Mouse (Mus musculus) thymus, adult 2 months (tissue): ENCODE measurements around the gene Zfp511. TPM values are rescaled to one million over a fixed set of nuclear protein-coding genes. Genes with fewer than 3 reads are reported as not detected.
A peak's percentile ranks its signal among the peaks of the same experiment; 100 is the strongest.

Source experiments
- DNase-seq: peaks from one replicate; pipeline ENCODE4 v3.0.0; 2021
- H3K27ac ChIP-seq: fragments of 200-500 bp; 2 replicates; pipeline ENCODE4 v1.5.1; 2012; ENCODE audit warnings: low read length, control low read depth; ENCODE audit not compliant: control insufficient read depth, insufficient read depth
- H3K27me3 ChIP-seq: fragments of 200-500 bp; 2 replicates; pipeline ENCODE4 v1.6.1; 2012; ENCODE audit warnings: mild to moderate bottlenecking, low read length, moderate library complexity, mixed read lengths; ENCODE audit not compliant: control insufficient read depth, insufficient read depth
- H3K36me3 ChIP-seq: fragments of 200-500 bp; 2 replicates; pipeline ENCODE4 v1.6.1; 2012; ENCODE audit warnings: mild to moderate bottlenecking, low read length, moderate library complexity; ENCODE audit not compliant: control insufficient read depth, insufficient read depth
- H3K4me1 ChIP-seq: fragments of 200-500 bp; replicated peaks from 2 replicates; pipeline ENCODE4 v1.6.1; 2012; ENCODE audit warnings: low read length; ENCODE audit not compliant: control insufficient read depth, insufficient read depth
- H3K4me3 ChIP-seq: fragments of 200-500 bp; 2 replicates; pipeline ENCODE4 v1.5.1; 2012; ENCODE audit warnings: mild to moderate bottlenecking, low read length, control low read depth, moderate library complexity; ENCODE audit not compliant: control insufficient read depth, insufficient read depth
- CTCF ChIP-seq: fragments of 200-500 bp; IDR thresholded peaks from 2 replicates; pipeline ENCODE4 v1.5.1; 2012; ENCODE audit warnings: mild to moderate bottlenecking, control low read depth, low read length, moderate library complexity, borderline replicate concordance; ENCODE audit not compliant: control insufficient read depth, poor library complexity, insufficient read depth; ENCODE audit errors: extremely low read depth
- POLR2A ChIP-seq: fragments of 200-500 bp; IDR thresholded peaks from 2 replicates; pipeline ENCODE4 v1.6.1; 2012; ENCODE audit warnings: mild to moderate bottlenecking, low read length, control low read depth, moderate library complexity; ENCODE audit not compliant: control insufficient read depth, poor library complexity, insufficient read depth; ENCODE audit errors: extremely low read depth
- WGBS: fragments of 180-500 bp; shearing (Covaris S2); methylation state at CpG from one replicate; pipeline ENCODE4 v1.1.7; 2018; 5-methylcytosine and 5-hydroxymethylcytosine counted together
- polyA plus RNA-seq: library from polyadenylated mRNA; depleted of rRNA; stranded (reverse); fragments of >200 nt; gene quantifications from 2 replicates; pipeline ENCODE4 v1.2.3, GENCODE M21; 2012; rRNA removed

Zfp511 gene
- 123 and 143 TPM in 2 replicates for polyA plus RNA-seq

DNA sequence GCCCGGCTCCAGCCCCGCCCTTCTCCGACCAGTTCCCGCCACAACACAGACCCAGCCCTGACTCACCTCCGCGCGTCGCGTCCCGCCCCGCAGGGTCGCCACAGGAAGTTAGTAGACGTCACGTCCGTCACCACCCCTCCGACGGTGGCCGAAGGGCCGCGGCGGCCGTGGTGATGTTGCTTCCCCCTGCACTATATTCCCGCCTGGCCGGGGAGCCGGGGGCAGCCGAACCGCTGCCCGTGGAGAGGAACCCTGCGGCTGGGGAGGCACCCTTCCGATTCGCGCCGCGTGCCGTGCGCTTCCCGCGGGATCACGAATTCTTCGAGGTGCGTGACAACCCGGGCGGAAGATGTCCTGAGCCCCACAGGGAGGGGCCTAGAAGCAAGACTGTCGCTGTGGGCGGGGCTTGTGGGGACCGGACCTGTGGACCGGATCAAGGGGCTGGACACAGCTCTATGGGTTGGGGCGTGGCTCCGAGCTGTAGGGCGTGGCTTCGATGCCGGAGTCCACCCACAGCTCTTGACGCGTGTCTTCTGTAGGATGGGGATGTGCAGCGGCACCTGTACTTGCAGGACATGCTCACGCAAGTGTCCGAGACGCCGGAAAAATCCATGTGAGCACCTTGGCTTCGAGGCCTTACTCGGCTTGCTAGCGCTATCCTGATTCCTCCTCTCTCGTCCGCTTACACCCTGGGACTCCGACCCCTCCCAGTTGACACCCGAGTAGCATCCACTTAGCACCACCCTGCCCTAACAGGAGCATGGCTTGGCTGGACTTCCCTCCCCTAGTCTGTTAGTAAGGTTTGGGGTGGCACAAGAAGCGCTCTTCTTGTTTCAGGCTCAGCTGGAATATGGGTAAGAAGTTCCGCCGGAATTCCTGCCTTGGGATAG lies at the start of gene Zfp511, which contains the start of gene Tubgcp2:
Zfp511 (plus strand) TSS at position 111 of the 890 bp plus-strand sequence.
Tubgcp2 (minus strand) TSS at position 389 of the 890 bp plus-strand sequence.
- peaks cover 9% of the 10 kb centered on the region for H3K4me1 ChIP-seq
- H3K4me3 ChIP-seq: peak within 1 kb of the TSS; percentile 72
- TF ChIP-seq POLR2A: peak; percentile 33; the same call in 1 of the 2 replicates
- TF ChIP-seq CTCF: no peak; the same call in 1 of the 2 replicates
- no peaks in the 10 kb centered on the region for H3K27me3 ChIP-seq
- no peak within 1 kb of the TSS for H3K27ac ChIP-seq
- WGBS: 4% methylated on average over 69 of the region's 69 CpGs
- peak; percentile 85 for DNase-seq
- H3K36me3 ChIP-seq: peaks cover 10% of the 10 kb centered on the region

DNA sequence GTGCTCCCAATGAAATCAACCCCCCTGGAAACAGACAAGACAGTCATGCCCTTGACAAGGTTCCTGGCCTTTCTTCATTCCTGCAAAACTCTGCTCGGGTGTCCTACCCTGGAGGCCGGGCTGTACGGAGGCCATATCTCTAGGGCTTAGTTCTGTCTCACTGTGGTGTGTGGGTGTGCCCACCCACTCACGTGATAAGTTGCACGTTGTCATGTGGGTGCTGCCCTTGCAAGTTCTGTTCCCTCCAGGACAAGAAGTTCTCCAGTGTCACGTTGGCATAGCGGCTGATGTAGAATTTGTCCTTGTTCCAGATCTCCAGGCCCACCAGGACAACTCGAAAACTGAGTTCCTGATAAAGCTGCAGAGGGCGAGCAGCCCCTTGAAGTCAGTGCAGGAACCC lies 47.9 kb upstream of the Zfp511 start:
- DNase-seq: no peak
- H3K36me3 ChIP-seq: no peaks in the 10 kb centered on the region
- no peak overlapping the region for H3K4me3 ChIP-seq
- H3K27ac ChIP-seq: no peak overlapping the region
- TF ChIP-seq POLR2A (no peak), CTCF (no peak)
- 89% methylated on average over 9 of the region's 9 CpGs for WGBS
- no peaks in the 10 kb centered on the region for H3K27me3 ChIP-seq
- peaks cover 11% of the 10 kb centered on the region for H3K4me1 ChIP-seq

DNA sequence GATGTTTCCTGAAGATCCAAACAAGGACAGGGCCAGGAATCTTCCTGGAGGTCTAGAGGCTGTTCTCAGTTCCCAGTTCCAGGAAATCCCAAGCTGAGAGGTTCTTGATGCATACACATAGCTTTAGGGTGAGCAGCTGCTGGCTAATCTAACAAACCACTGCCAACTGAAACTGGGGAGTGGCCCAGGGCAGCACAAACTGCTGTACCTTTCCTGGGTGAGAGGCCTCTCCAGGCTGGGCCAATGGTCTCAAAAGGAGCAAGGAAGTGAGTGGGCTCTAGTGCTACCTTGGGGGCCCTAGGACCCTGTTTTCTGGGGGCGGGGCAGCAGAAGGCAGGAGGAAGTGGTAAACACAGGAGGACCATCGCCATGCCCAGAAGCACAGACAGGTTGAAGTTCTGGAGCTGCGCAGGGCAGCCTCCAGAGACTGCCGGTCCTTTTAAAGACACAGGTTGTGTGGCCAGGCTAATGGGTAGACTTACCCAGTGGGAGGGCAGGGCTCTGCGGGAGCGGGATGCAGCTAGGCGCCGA lies 45.3 kb upstream of the Zfp511 start:
- no peak for DNase-seq
- TF ChIP-seq POLR2A (no peak), CTCF (no peak)
- Histone ChIP-seq H3K4me3 (no peak overlapping the region), H3K27ac (no peak overlapping the region), H3K4me1 (peaks cover 11% of the 10 kb centered on the region), H3K27me3 (no peaks in the 10 kb centered on the region), H3K36me3 (no peaks in the 10 kb centered on the region)
- WGBS: 44% methylated on average over 8 of the region's 8 CpGs

DNA sequence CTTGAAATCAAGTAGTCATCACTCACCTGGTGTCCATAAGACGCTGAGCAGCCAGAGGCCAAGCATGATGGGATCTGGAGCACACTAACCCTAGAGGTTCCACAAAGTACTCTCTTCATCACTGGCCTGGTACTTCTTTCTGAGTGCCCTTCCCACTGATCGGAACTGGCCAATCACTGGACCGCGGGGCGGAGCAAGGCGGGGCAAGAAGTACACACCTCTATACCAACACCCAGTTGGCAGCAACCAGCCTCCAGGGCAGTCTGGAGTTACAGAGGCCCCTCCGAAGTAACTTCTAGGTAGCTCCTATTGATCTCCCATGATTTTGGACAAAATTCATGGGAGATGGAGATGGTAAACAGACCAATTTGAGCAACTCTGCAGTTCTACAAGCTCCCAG lies 43.8 kb upstream of the Zfp511 start, which contains the start of gene Adam8:
Adam8 (minus strand) TSS at position 157 of the 400 bp plus-strand sequence.
- TF ChIP-seq POLR2A (no peak), CTCF (no peak)
- DNase-seq: no peak
- Histone ChIP-seq H3K4me1 (peaks cover 11% of the 10 kb centered on the region), H3K36me3 (no peaks in the 10 kb centered on the region; the same call in 1 of the 2 replicates), H3K4me3 (0 out of 2 replicates have a peak within 1 kb of the TSS, but pooled peaks have one; percentile 3), H3K27ac (no peak within 1 kb of the TSS), H3K27me3 (no peaks in the 10 kb centered on the region)
- 58% methylated on average over 7 of the region's 7 CpGs for WGBS

DNA sequence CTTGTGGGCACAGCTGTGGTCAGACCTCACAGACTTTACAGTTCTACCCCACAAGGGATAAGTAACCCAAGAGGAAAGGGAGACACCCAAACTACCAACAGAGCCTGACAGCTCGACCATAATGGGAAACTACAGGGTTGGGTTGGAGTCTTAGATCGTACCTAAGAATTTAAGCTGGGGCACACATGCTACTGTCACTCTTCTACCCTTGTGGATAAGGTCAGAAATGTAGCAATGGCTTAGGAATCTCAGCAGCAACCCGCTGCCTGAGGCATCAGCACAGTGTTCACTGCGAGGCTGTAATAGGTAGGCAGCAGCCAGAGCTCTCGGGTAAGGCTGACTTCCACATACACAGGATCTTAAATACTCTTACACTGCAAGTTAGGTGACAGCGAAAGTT lies 42.7 kb upstream of the Zfp511 start:
- no peaks in the 10 kb centered on the region for H3K27me3 ChIP-seq
- DNase-seq: no peak
- peaks cover 7% of the 10 kb centered on the region for H3K36me3 ChIP-seq
- H3K4me3 ChIP-seq: no peak overlapping the region
- no peak overlapping the region for H3K27ac ChIP-seq
- peaks cover 11% of the 10 kb centered on the region for H3K4me1 ChIP-seq
- no peak for TF ChIP-seq CTCF
- TF ChIP-seq POLR2A: no peak
- 83% methylated on average over 6 of the region's 6 CpGs for WGBS

DNA sequence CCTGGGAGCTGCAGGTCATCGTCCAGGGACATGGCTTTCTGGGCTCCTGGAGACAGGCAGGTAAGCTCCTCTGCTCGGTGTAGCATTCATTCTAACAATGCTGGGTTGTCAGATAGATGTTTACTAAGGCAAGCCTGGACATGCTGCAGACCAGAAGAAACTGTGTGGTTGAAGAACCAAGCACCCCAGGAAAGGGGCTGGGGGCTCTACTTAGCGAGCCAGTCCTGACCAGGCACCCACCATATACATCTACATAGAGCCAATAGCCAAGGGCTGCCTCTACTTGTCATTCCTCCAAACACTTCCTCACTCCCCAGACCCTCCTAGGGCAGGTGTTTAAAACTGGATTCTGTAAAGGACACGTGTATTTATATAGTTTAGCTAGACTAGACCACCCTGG lies 42.0 kb upstream of the Zfp511 start:
- Histone ChIP-seq H3K27me3 (no peaks in the 10 kb centered on the region), H3K36me3 (peaks cover 10% of the 10 kb centered on the region), H3K4me3 (no peak overlapping the region), H3K27ac (no peak overlapping the region), H3K4me1 (peaks cover 9% of the 10 kb centered on the region)
- DNase-seq: no peak
- TF ChIP-seq POLR2A (no peak), CTCF (no peak)
- WGBS: 89% methylated on average over 4 of the region's 4 CpGs

DNA sequence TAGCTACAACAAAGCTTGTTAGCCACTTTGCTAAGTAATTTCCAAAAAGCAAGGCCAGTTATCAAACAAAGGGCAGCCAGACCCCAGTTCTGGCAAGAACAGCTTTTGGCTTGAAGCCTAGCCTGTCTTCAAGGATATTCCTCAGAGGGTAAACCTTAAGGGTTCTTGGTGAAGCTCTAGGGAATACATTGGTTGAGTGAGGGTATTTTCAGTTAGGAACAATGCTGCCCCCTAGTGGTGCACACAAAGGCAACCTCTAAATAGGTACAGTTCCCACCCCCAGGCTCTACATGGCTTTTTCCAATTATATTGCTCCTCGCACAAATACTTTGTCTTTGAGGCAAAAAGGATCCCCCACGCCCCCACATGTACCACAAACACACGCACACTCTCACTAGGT lies 41.5 kb upstream of the Zfp511 start:
- 40% methylated on average over 3 of the region's 3 CpGs for WGBS

More for the DNA sequence above, 41.5 kb upstream of the Zfp511 start:
- no peak for TF ChIP-seq CTCF
- no peak for TF ChIP-seq POLR2A
- DNase-seq: peak; percentile 46
- H3K27me3 ChIP-seq: no peaks in the 10 kb centered on the region
- H3K4me1 ChIP-seq: peaks cover 9% of the 10 kb centered on the region
- no peak overlapping the region for H3K27ac ChIP-seq
- H3K4me3 ChIP-seq: no peak overlapping the region
- H3K36me3 ChIP-seq: peaks cover 10% of the 10 kb centered on the region
